Mouse (Mus musculus) olfactory bulb, adult 2 months (tissue): ENCODE measurements around the gene Vmn1r49.

Source experiments
- CTCF ChIP-seq: fragments of 200-500 bp; IDR thresholded peaks from 2 replicates; pipeline ENCODE4 v1.5.1; 2012; ENCODE audit warnings: low read depth, mild to moderate bottlenecking, low read length, moderate library complexity; ENCODE audit not compliant: insufficient read depth
- POLR2A ChIP-seq: fragments of 200-500 bp; IDR thresholded peaks from 2 replicates; pipeline ENCODE4 v1.6.1; 2012; ENCODE audit warnings: mild to moderate bottlenecking, low read depth, low read length, moderate library complexity; ENCODE audit not compliant: insufficient read depth

DNA sequence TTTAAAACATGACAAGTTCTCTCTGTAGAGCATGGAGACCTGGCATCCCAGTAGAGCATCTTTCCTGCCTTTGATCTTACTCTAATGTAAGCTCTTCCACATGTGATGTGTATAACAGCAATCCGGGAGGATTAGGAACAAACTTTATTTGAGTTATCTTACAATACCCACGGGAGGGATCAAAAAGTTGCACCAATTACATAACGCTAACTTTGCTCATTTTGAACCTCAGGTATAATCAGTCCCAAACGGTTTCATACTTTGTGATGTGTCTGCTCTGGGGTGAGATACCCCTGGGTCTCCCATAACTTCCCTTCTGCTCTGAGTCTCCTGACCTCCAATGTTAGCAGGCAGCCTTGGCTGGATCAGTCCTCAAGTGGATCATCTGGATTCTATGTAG, at the start of gene Vmn1r49:
- TF ChIP-seq POLR2A = no peak
- TF ChIP-seq CTCF = no peak
